Mouse (Mus musculus) forebrain, postnatal 0 days (tissue): ENCODE results near the gene Hoxa6. TPM values are rescaled to one million over a fixed set of nuclear protein-coding genes. Genes with fewer than 3 reads are reported as not detected.

Experiments
- ATAC-seq: fragments of 200-750 bp; cut with Nextera tagmentation; 2 replicates; pipeline ENCODE4 v1.8.0; 2017; ENCODE audit warnings: mild to moderate bottlenecking, moderate library complexity
- DNase-seq: peaks from one replicate; pipeline ENCODE4 v3.0.0-alpha.2; 2015
- H3K27ac ChIP-seq: fragments of 300-500 bp; sonication (generic); 2 replicates; pipeline ENCODE4 v1.5.1; 2014; ENCODE audit warnings: low read depth, mild to moderate bottlenecking, antibody characterized with exemption, low read length, moderate library complexity, mixed read lengths
- H3K27me3 ChIP-seq: fragments of 300-500 bp; sonication (generic); 2 replicates; pipeline ENCODE4 v1.6.1; 2014; ENCODE audit warnings: mild to moderate bottlenecking, low read length, mixed read lengths; ENCODE audit not compliant: insufficient read depth
- H3K36me3 ChIP-seq: fragments of 300-500 bp; sonication (generic); 2 replicates; pipeline ENCODE4 v1.6.1; 2014; ENCODE audit warnings: mild to moderate bottlenecking, moderate library complexity; ENCODE audit not compliant: insufficient read depth
- H3K4me1 ChIP-seq: fragments of 300-500 bp; sonication (generic); 2 replicates; pipeline ENCODE4 v1.6.1; 2014; ENCODE audit warnings: antibody characterized with exemption; ENCODE audit not compliant: insufficient read depth
- H3K4me2 ChIP-seq: fragments of 300-500 bp; sonication (generic); 2 replicates; pipeline ENCODE4 v1.6.1; 2014; ENCODE audit warnings: low read depth, mild to moderate bottlenecking, moderate library complexity
- H3K4me3 ChIP-seq: fragments of 300-500 bp; sonication (generic); 2 replicates; pipeline ENCODE4 v1.5.1; 2014; ENCODE audit warnings: low read depth, low read length, mixed read lengths
- H3K9ac ChIP-seq: fragments of 300-500 bp; sonication (generic); 2 replicates; pipeline ENCODE4 v1.6.1; 2014; ENCODE audit warnings: mild to moderate bottlenecking
- H3K9me3 ChIP-seq: fragments of 300-500 bp; sonication (generic); 2 replicates; pipeline ENCODE4 v1.6.1; 2016; ENCODE audit warnings: low read length
- CTCF ChIP-seq: sonication (generic); IDR thresholded peaks from 2 replicates; pipeline ENCODE4 v1.5.1; 2016; ENCODE audit warnings: antibody characterized with exemption, control low read depth, low read depth
- WGBS: fragments of 180-500 bp; shearing (Covaris S2); extraction: QIAGEN DNeasy Blood & Tissue Kit; methylation state at CpG from one replicate; pipeline ENCODE4 v1.1.7; 2014; 5-methylcytosine and 5-hydroxymethylcytosine counted together
- polyA plus RNA-seq: library from polyadenylated mRNA; unstranded; fragments of >200 nt; fragmentation: Nextera tagmentation; extraction: Ambion mirVana; gene quantifications from 2 replicates; pipeline ENCODE4 v1.2.1, GENCODE M21; 2015
- total RNA-seq: library from RNA; depleted of rRNA; stranded (reverse); fragments of >200 nt; gene quantifications from 2 replicates; pipeline ENCODE4 v1.2.3, GENCODE M21; 2014

Hoxa6 gene
- total and polyA plus RNA-seq, 2 experiments from 2014 or later, result not detected

GRCm38 (mm10) chr6:52177806-52178205 is 30.7 kb downstream of the Hoxa6 start:
- H3K4me3 ChIP-seq, result no peak overlapping the region
- no peaks in the 10 kb centered on the region for H3K9me3 ChIP-seq
- peaks cover 95% of the 10 kb centered on the region for H3K27me3 ChIP-seq
- no peaks in the 10 kb centered on the region for H3K4me1 ChIP-seq
- no peaks in the 10 kb centered on the region for H3K36me3 ChIP-seq
- ATAC-seq, result no peak
- no peak overlapping the region for H3K9ac ChIP-seq
- no peak overlapping the region for H3K4me2 ChIP-seq
- no peak for DNase-seq
- WGBS, result under 1% methylated on average over 9 of the region's 9 CpGs
- no peak for TF ChIP-seq CTCF
- H3K27ac ChIP-seq, result no peak overlapping the region

GRCm38 (mm10) chr6:52177061-52177735 is 31.3 kb downstream of the Hoxa6 start, which contains the start of gene 5730596B20Rik:
5730596B20Rik (plus strand) TSS chr6:52177498.
- Histone ChIP-seq H3K9me3 (no peaks in the 10 kb centered on the region), H3K4me2 (no peak within 1 kb of the TSS), H3K27me3 (peaks cover 95% of the 10 kb centered on the region), H3K4me3 (no peak within 1 kb of the TSS), H3K36me3 (no peaks in the 10 kb centered on the region), H3K27ac (no peak within 1 kb of the TSS), H3K9ac (no peak within 1 kb of the TSS), H3K4me1 (no peaks in the 10 kb centered on the region)
- DNase-seq, result no peak
- 4% methylated on average over 36 of the region's 36 CpGs for WGBS
- no peak for TF ChIP-seq CTCF
- ATAC-seq, result no peak

- H3K9ac ChIP-seq, result no peak overlapping the region
- TF ChIP-seq CTCF, result no peak
- no peaks in the 10 kb centered on the region for H3K9me3 ChIP-seq
- no peak for ATAC-seq
- peaks cover 95% of the 10 kb centered on the region for H3K27me3 ChIP-seq
- no peaks in the 10 kb centered on the region for H3K36me3 ChIP-seq
- no peak overlapping the region for H3K27ac ChIP-seq
- no peak overlapping the region for H3K4me2 ChIP-seq
- 2% methylated on average over 6 of the region's 6 CpGs for WGBS
- no peaks in the 10 kb centered on the region for H3K4me1 ChIP-seq
- DNase-seq, result no peak
- H3K4me3 ChIP-seq, result no peak overlapping the region
Observed at GRCm38 (mm10) chr6:52176391-52176790, 32.1 kb downstream of the Hoxa6 start.

GRCm38 (mm10) chr6:52175864-52176263 is 32.7 kb downstream of the Hoxa6 start:
- no peaks in the 10 kb centered on the region for H3K9me3 ChIP-seq
- no peak overlapping the region for H3K27ac ChIP-seq
- H3K4me2 ChIP-seq, result no peak overlapping the region
- H3K9ac ChIP-seq, result no peak overlapping the region
- TF ChIP-seq CTCF, result no peak
- no peak for ATAC-seq
- no peaks in the 10 kb centered on the region for H3K4me1 ChIP-seq
- no peaks in the 10 kb centered on the region for H3K36me3 ChIP-seq
- no peak for DNase-seq
- 7% methylated on average over 22 of the region's 35 CpGs for WGBS
- peaks cover 95% of the 10 kb centered on the region for H3K27me3 ChIP-seq
- H3K4me3 ChIP-seq, result no peak overlapping the region

- no peaks in the 10 kb centered on the region for H3K36me3 ChIP-seq
- no peak overlapping the region for H3K4me3 ChIP-seq
- DNase-seq, result no peak
- H3K4me2 ChIP-seq, result no peak overlapping the region
- no peak for TF ChIP-seq CTCF
- H3K9ac ChIP-seq, result no peak overlapping the region
- no peak for ATAC-seq
- H3K4me1 ChIP-seq, result no peaks in the 10 kb centered on the region
- H3K27ac ChIP-seq, result no peak overlapping the region
- no peaks in the 10 kb centered on the region for H3K9me3 ChIP-seq
- 1% methylated on average over 41 of the region's 41 CpGs for WGBS
- peaks cover 95% of the 10 kb centered on the region for H3K27me3 ChIP-seq
Observed at GRCm38 (mm10) chr6:52174968-52175751, 33.4 kb downstream of the Hoxa6 start.

- DNase-seq, result no peak
- Histone ChIP-seq H3K9ac (no peak overlapping the region), H3K36me3 (no peaks in the 10 kb centered on the region), H3K4me2 (no peak overlapping the region), H3K9me3 (no peaks in the 10 kb centered on the region), H3K27ac (no peak overlapping the region), H3K4me3 (no peak overlapping the region), H3K4me1 (no peaks in the 10 kb centered on the region), H3K27me3 (peaks cover 92% of the 10 kb centered on the region)
- no peak for TF ChIP-seq CTCF
- WGBS, result 8% methylated on average over 4 of the region's 4 CpGs
- ATAC-seq, result no peak
Observed at GRCm38 (mm10) chr6:52173648-52174047, 34.9 kb downstream of the Hoxa6 start.

GRCm38 (mm10) chr6:52172501-52172900 is 36.0 kb downstream of the Hoxa6 start:
- ATAC-seq (no peak; the same call in 1 of the 2 replicates), DNase-seq (no peak)
- H3K36me3 ChIP-seq, result no peaks in the 10 kb centered on the region
- H3K9me3 ChIP-seq, result no peaks in the 10 kb centered on the region
- no peak overlapping the region for H3K4me3 ChIP-seq
- peaks cover 93% of the 10 kb centered on the region for H3K27me3 ChIP-seq
- no peaks in the 10 kb centered on the region for H3K4me1 ChIP-seq
- no peak for TF ChIP-seq CTCF
- H3K4me2 ChIP-seq, result no peak overlapping the region
- WGBS, result under 1% methylated on average over 35 of the region's 35 CpGs
- no peak overlapping the region for H3K9ac ChIP-seq
- no peak overlapping the region for H3K27ac ChIP-seq
